Comparison of ENCODE assay signal across 11 mouse cellular contexts in genomic region chr5:130586257-130586656, GRCm38 (mm10).
DNase-seq lines count a peak whose midpoint lies in the region; ATAC-seq and TF ChIP-seq lines count a peak whose summit lies in the region.
"Had no signal": no experiment of that assay in that cellular context is flagged by ENCODE, and none has a peak within 500 bp of the region (broad histone marks: within the 10 kb centered on the region; RNA-seq: fewer than 3 reads in every experiment).

No protein-coding gene starts in this region.

- no peak overlapping the region for H3K27ac ChIP-seq in heart, adult 2 months
- no peak overlapping the region for H3K27ac ChIP-seq in heart, embryonic 12.5 days (ENCODE audit: poor library complexity, severe bottlenecking)
- H3K27ac ChIP-seq in CH12.LX (ENCODE audit: insufficient read depth, low read depth), result no peak overlapping the region
- H3K27ac ChIP-seq: limb, embryonic 10.5 days had no signal

- no peak overlapping the region for H3K4me3 ChIP-seq in heart, adult 2 months
- H3K4me3 ChIP-seq in heart, embryonic 12.5 days, result no peak overlapping the region
- no peak overlapping the region for H3K4me3 ChIP-seq in CH12.LX (replicated peaks in 1 of 3; ENCODE audit: low read depth in 2 of 3, low read length in 2 of 3, poor library complexity in 1 of 3)
- H3K4me3 ChIP-seq: limb, embryonic 10.5 days had no signal

- TF ChIP-seq CTCF in heart, adult 2 months (IDR thresholded peaks at IDR 0.05), result peak; percentile 40
- TF ChIP-seq CTCF in CH12.LX (conservative IDR thresholded peaks at IDR 0.05 in 1 of 2, IDR thresholded peaks at IDR 0.05 in 1 of 2; ENCODE audit: low read depth in 2 of 2, low read length in 2 of 2), result peak in 1 of 2 experiments; percentile 50; a peak in 2 of 4 replicates

- in situ Hi-C loops in CH12.LX (cut with MboI; ENCODE audit: low pct_ligation_motif_present, low pct_unique_long_range_greater_than_20kb, low sequenced_read_pairs), result no loop called here

- H3K9me3 ChIP-seq in heart, embryonic 12.5 days (replicated peaks), result peaks cover 12% of the 10 kb centered on the region
- peaks cover 38% of the 10 kb centered on the region for H3K9me3 ChIP-seq in CH12.LX (replicated peaks; ENCODE audit: low read length)

- TF ChIP-seq EP300 in heart, adult 2 months (IDR thresholded peaks at IDR 0.05; ENCODE audit: insufficient read depth, low read depth, low read length), result no peak
- no peak for TF ChIP-seq EP300 in CH12.LX (IDR thresholded peaks at IDR 0.05; ENCODE audit: low read length)

- TF ChIP-seq RAD21 in CH12.LX (IDR thresholded peaks at IDR 0.05; ENCODE audit: low read depth, low read length), result peak; percentile 39

- no peak for TF ChIP-seq POLR2A in heart, adult 2 months (IDR thresholded peaks at IDR 0.05; ENCODE audit: insufficient read depth, low read depth, low read length)
- no peak for TF ChIP-seq POLR2A in CH12.LX (IDR thresholded peaks at IDR 0.05; ENCODE audit: low read depth, low read length)

- no peaks in the 10 kb centered on the region for H3K4me1 ChIP-seq in heart, adult 2 months (ENCODE audit: control insufficient read depth, insufficient read depth, low read length)
- H3K4me1 ChIP-seq in heart, embryonic 12.5 days (replicated peaks), result no peaks in the 10 kb centered on the region
- no peaks in the 10 kb centered on the region for H3K4me1 ChIP-seq in CH12.LX (ENCODE audit: control insufficient read depth in 1 of 2, insufficient read depth in 2 of 2)
- H3K4me1 ChIP-seq: limb, embryonic 10.5 days had no signal

- no peak overlapping the region for H3K4me2 ChIP-seq in heart, embryonic 12.5 days
- no peak overlapping the region for H3K4me2 ChIP-seq in CH12.LX (ENCODE audit: insufficient read depth, low read depth, poor library complexity, severe bottlenecking)
- H3K4me2 ChIP-seq: lung, embryonic 14.5 days had no signal

- no peaks in the 10 kb centered on the region for H3K27me3 ChIP-seq in heart, adult 2 months (ENCODE audit: control insufficient read depth, insufficient read depth, low read length)
- H3K27me3 ChIP-seq in heart, embryonic 12.5 days (replicated peaks), result no peaks in the 10 kb centered on the region
- no peaks in the 10 kb centered on the region for H3K27me3 ChIP-seq in CH12.LX (replicated peaks)

- H3K36me3 ChIP-seq in heart, adult 2 months (ENCODE audit: control insufficient read depth, insufficient read depth, low read length), result no peaks in the 10 kb centered on the region
- no peaks in the 10 kb centered on the region for H3K36me3 ChIP-seq in heart, embryonic 12.5 days
- H3K36me3 ChIP-seq in CH12.LX (replicated peaks in 1 of 2; ENCODE audit: control insufficient read depth in 1 of 2, insufficient read depth in 1 of 2, low read length in 1 of 2), result no peaks in the 10 kb centered on the region
- H3K36me3 ChIP-seq: limb, embryonic 10.5 days had no signal

- H3K9ac ChIP-seq in heart, adult 2 months (ENCODE audit: low read depth, low read length), result no peak overlapping the region
- no peak overlapping the region for H3K9ac ChIP-seq in heart, embryonic 12.5 days
- H3K9ac ChIP-seq in CH12.LX (ENCODE audit: insufficient read depth, low read depth), result no peak overlapping the region
- H3K9ac ChIP-seq: lung, embryonic 14.5 days had no signal

- DNase-seq in heart, adult 2 months, result no peak
- DNase-seq in 3T3-L1 (ENCODE audit: low read depth, low spot score) (peak; percentile 9), CH12.LX (ENCODE audit: extremely low read depth) (peak; percentile 15)
- DNase-seq in adrenal gland, postnatal 14 days, result peak; percentile 44
- no peak for DNase-seq in ovary, adult 18-20 months (ENCODE audit: low spot score)
- DNase-seq in layer of hippocampus, postnatal 36 days, result no peak
- DNase-seq: cerebellum, adult 11 months; kidney, adult 8-10 months; lung, embryonic 14.5 days had no signal

- WGBS in heart, adult 2 months, result 82% methylated on average over 4 of the region's 4 CpGs
- WGBS in heart, embryonic 12.5 days, result 80% methylated on average over 4 of the region's 4 CpGs

- intact Hi-C loops in heart, adult 2 months (cut with DNase I), result no loop called here

- no peak for ATAC-seq in heart, embryonic 12.5 days (ENCODE audit: insufficient number of reproducible peaks, low FRiP score)

- no peaks in the 10 kb centered on the region for H3K79me2 ChIP-seq in heart, adult 2 months (replicated peaks; ENCODE audit: control insufficient read depth, insufficient read depth, low read length)
- H3K79me2 ChIP-seq in CH12.LX (replicated peaks; ENCODE audit: control insufficient read depth, extremely low read depth, insufficient read depth, poor library complexity, severe bottlenecking), result no peaks in the 10 kb centered on the region

- dilution Hi-C loops in CH12.LX (cut with MboI; ENCODE audit: extremely low pct_ligation_motif_present, extremely low pct_unique_long_range_greater_than_20kb, low sequenced_read_pairs), result no loop called here

TF ChIP-seq in CH12.LX, 34 proteins besides CTCF, POLR2A, EP300 and RAD21:
- no peak for TF ChIP-seq MAFK (IDR thresholded peaks at IDR 0.05; ENCODE audit: insufficient replicate concordance, low read length)
- peak; percentile 15; the same call in 1 of the 2 replicates for TF ChIP-seq SMC3 (IDR thresholded peaks at IDR 0.05; ENCODE audit: low read depth, low read length)
TF ChIP-seq in CH12.LX: peak in this region for 1.

Comparison
In these comparisons a context has a peak if more than half of its experiments do, and no peak if none do; other contexts are left out.
1. DNase-seq: peak in 3T3-L1 (single experiment), CH12.LX (single experiment) and adrenal gland, postnatal 14 days (single experiment); none in heart, adult 2 months (0 of 2), ovary, adult 18-20 months (single experiment) and layer of hippocampus, postnatal 36 days (0 of 2).